Mouse (Mus musculus) monocyte, adult 5-6 weeks (primary cell): Measurements from ENCODE around the gene Galnt17. TPM values are rescaled to one million over a fixed set of nuclear protein-coding genes. Genes with fewer than 3 reads are reported as not detected.

Experiments
- ATAC-seq: fragments of 153-309, 156-312 bp; replicated peaks from 2 replicates; pipeline ENCODE4 v1.8.0; 2017; ENCODE audit warnings: mild to moderate bottlenecking; ENCODE audit not compliant: low TSS enrichment, insufficient number of reproducible peaks, severe bottlenecking, poor library complexity, low FRiP score
- total RNA-seq: library from RNA; stranded (forward); fragments of 200-1000, 200-491, 200-594 nt; gene quantifications from 3 replicates; pipeline ENCODE4 v1.2.3, GENCODE M21; 2017

Galnt17 gene
- total RNA-seq, 1 experiment from 2014 or later, result not detected

DNA sequence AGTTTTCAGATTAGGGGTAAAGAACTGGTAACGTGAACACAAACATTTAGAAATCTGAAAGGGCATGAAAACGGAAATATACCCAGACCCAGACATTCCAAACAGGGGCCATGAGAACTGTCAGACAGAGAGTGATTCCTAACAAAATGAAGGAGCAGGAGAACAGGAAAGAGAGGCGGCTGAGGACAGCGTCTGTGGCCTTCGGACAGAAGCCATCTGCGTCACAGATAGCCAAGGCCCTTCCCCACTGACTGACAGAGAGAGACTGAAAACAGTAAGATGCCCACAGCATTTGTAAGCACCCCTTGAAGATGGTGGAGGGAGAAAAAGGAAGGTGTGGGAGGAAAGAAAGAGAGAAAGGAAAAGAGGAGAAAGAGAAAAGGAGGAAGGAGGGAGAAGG is 139.1 kb downstream of the Galnt17 start:
- ATAC-seq, result no peak

DNA sequence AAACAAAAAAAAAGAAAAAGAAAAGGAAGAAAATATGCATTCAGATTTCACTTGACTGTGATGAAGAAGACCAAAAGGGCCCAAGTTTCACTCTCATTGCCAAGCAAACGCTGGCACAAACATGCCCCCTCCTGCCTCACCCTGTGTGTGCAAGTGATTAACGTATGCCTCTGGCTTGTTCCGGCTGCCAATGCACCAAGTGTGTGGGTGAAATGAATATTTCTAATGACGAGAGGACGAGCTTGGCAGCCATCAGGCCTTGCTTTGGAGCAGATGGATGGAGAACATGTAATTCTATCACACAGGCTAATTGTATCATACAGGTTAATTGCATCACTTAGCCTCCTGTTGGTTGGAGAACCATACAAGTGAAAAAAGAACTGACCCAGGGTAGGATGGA is 140.9 kb downstream of the Galnt17 start:
- no peak for ATAC-seq

DNA sequence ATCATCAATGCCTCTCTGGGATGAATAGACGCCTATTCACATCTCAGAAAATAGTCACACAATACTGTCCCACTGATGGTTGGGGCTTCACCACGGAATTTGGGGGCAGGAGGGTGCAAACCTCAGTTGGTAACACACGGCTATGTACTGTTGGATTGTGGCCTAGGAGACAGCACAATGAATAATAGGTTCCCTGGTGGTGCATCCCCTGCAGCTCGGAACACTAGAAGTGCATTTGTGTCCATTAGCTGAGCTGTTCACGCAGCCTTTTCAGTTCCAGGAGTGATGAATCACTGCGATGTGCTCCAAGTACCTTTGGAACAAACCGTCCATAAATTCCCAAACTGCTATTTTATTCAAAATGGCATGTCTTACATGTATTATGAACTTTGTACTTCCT is 142.6 kb downstream of the Galnt17 start:
- no peak for ATAC-seq

DNA sequence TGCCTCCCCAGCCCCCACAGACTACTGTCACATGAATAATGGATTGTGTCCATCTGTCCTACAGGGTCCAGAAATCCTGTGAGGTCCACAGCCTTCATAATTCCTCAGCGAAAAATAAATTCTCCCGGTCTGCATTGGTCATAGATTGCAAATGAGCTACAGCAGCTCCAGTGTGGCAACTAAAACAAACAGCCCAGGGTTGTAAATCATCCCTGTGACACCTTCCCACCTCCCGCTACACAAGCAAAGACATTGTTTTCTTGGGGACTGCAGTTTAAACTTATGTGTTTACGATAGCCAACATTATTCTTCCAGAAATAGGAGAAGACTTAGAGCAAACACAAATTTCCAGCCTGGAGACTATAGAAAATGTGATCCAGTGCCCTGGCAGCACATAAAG is 150.4 kb downstream of the Galnt17 start:
- no peak for ATAC-seq

DNA sequence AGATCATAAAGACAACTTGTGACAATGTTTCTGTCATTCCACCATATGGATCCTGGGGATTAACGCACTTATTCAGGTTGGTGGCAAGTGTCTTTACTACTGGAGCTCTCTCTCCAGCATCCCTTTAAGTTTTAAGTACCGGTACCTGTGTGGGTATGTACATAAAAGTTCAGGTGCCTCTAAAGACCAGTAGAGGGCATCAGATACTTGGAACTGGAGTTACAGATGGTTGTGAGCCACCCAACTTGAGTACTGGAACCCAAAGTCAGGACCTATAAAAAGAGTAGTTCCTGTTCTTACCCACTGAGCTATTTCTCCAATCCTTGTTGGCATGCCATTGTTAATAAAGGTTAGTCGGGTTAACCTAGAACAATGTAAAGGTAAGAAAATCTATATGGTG is 152.0 kb downstream of the Galnt17 start:
- ATAC-seq, result no peak

DNA sequence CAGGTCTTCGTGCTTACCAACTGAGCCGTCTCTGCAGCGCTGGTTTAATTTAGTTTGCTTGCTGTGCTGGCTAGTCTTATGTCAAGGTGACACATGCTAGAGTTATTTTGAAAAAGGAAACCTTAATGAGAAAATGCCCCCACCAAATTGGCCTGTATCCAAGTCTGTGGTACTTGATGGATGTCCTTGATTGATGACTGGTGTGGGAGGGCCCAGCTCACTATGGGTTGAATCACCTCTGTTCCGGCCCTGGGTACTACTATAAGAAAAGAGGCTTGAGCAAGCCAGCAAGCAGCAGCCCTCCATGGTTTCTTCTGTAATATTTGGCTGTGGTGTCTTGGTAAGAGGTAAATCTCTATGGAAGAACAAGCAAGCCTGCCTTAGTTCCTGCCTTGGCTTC is 165.7 kb downstream of the Galnt17 start:
- no peak for ATAC-seq

DNA sequence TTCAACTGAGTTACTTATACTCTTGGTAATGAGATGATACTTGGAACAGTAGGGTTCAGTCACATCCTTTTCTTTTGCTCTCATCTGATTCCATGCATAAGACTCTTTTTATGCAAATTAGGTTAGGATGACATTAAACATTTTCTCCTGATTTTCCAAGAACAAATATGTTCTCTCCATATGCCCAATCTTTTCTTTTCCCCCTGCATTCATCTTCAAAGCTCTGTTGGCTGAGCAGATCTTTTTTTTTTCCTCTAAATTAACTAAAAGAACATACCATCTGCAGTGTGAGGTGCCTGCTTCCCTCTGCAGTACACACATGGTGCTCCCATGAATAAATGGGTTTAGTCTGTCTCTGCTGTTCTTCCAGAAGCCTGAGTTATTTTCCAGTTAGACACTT is 173.5 kb downstream of the Galnt17 start:
- ATAC-seq, result no peak

DNA sequence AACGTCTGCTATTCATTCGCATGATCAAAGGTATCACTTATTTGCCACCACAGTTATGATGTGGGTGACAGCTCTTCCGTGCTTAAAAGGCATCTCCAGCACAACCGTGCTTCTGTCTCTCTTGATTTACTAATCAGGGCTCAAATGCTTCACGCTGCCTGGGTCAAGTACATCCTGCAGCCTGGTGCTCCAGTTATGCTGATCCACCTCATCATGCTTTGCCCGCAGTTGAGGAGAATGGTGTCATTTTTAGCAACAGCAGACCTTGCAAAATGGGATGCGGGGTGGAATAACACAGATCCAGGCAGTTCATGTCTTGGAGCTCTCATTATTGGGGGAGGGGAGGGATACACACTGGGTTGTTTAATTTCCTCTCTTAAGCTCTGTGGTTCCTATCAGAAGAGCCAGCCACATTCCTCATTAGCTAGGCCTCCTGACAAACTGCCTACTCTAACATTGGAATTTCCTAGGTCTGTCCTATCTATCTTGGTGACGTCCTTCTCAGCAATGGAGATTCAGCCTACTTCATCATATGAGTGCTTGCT is 187.9 kb downstream of the Galnt17 start:
- ATAC-seq, result no peak

DNA sequence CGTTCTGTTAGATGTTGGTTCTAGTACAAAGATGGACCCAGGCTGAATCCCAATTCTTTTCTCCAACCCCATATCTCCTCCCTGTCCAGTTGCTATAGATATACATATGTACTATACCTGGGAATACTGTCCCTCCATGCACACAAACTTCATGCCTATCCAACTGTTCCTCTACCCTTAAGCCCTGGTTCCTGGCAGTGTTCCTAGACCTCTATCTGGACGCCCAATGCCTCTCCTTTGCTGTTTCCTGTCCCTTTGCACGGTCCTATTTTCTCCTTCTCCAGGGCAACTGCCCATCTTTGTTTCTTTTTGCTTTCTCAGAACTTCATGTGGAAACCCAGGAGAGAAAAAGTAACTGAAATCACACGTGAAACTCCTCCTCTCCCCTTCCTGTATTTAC is 188.4 kb downstream of the Galnt17 start:
- no peak for ATAC-seq

DNA sequence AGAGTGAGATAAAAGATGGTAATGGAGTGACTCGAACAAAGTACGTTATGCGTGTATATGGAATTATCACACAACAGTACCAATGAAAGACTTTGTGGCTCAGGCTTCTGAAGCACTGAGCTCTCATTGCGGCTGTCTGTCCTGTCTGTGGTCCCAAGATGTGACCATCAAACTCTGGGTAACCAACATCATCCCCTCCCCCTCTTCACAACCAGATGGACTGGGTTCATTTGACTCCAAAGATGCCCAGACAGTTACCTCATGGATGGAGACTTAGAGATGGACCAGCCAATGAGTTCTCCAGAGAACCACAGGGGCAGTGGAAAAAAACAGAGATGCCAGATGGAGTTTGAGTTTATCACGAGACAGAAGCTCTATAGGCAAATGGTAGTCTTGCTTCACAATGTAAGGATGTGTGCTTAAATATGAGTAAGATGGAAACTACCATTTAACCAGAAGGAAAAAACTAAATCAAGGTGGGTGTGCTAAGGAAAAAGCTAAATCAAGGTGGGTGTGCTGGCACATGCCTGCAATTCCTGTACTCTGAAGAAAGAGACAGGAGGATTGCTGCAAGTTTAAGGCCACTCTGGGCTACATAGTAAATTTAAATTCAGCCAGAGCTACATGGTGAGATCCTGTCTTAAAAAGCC is 190.8 kb downstream of the Galnt17 start:
- ATAC-seq, result no peak

DNA sequence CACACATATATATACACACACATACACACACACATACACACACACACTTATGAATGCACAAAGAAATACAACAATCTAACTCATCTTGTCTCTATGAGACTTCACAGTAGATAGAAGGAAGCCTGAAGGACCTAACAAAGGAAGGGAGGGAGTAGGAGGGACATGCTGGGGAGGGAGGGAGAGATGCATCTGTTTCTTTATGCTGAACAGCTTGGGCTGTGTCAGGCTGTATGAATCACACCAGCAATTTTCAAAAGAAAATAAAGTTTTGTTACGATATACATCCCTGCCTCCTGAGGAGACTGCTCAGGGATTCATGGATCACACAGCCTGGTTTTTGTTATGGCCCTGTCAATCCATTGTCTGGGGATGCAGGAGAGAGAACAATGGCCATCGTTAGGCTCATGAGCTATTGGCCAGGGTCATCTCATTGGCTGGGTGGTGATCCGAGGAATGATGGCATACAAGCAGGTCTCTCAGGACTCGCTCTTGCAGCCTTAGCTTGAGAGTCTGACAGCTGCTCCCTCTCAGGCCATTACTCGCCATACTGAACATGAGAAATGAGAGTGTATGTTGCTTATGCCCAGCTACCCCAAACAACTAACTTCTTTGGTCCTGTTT is 194.3 kb downstream of the Galnt17 start:
- no peak for ATAC-seq

DNA sequence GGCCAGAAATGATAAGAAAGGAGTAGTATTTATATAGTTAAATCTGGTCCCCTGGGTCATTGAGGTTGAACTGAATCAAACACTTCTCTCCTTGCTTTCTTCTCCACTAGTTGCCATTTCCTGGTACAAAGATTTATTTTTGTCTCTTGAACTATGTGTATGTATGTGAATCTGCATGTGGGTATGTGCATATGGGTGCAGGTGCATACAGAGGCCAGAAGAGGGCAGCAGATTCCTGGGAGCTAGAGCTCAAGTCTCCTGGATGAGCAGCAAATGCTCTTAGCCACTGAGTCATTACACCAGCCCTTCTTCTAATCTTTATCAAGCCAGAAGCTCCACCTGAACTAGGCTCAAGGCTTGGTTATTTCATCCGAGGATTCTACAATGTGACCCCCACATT is 201.1 kb downstream of the Galnt17 start:
- no peak for ATAC-seq

DNA sequence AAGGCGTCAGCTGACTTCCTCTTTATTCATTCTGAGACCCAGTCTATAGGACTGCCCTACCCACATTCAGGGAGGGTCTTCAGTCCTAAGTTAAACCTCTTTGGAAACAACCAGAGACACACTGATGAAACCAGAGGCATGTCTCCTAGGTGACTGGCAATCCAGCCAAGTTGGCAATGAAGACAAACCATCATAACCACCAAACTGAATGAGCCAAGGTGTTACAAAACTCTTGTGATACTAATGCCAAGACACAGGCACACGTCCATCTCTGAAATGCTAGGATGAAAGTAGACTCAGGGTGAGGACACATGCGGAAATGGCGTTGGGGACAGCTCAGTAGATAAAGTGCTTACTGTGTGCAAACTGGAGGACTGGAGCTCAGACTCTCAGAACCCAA is 211.5 kb downstream of the Galnt17 start:
- no peak for ATAC-seq

DNA sequence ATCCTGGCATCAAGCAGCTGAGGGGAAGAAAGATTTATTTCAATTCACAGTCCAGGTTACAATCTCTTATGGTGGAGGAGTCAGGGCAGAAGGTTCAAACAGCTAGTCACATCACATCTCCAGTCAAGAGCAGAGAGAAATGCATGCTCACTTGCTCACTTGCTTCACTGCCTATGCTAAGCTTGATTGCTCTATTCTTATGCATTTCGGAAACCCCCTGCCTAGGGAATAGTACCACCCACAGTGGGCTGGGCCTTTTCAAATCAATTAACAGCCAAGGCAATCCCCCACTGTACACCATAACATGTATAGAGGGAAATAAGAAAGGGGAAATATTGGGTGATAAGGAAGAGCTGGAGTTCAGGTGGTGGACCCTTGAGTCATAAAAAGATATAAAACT is 212.7 kb downstream of the Galnt17 start:
- ATAC-seq, result no peak

DNA sequence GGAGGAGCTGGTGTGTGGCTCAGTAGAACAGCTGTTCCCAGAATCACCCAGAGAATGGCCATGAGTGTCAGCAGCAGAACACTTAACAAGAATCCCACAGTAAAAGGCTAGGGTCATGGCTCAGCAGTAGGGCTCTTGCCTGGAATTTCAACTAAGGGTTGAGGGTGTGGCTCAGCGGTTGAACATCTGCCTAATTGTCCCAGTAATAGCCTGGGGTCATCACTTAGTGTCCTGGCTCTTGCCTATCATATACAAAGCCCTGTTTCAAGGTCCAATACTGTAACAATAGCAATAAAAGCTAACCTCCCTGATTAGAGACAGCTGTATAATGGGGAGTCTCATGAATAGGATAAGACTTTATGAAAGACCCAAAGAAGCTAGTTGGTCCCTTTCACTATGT is 213.5 kb downstream of the Galnt17 start:
- no peak for ATAC-seq

DNA sequence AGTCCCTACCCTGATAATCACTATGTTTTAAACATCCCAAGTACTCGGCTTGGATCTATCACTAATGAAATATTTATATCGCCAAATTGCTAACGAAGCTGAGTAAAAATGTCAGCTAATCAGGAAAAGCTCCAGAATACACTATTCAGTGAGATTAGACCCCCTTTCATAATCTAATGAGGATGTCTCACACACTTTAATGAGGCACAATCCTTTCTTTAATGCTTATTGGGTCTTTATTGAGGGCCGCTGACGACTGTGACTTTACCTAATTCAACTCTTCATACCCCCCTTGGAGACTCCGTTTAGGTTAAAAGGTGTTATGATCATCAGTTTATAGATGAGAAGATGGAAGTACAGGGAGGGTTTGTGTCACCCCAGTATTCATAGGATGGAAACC is 214.2 kb downstream of the Galnt17 start:
- ATAC-seq, result no peak

DNA sequence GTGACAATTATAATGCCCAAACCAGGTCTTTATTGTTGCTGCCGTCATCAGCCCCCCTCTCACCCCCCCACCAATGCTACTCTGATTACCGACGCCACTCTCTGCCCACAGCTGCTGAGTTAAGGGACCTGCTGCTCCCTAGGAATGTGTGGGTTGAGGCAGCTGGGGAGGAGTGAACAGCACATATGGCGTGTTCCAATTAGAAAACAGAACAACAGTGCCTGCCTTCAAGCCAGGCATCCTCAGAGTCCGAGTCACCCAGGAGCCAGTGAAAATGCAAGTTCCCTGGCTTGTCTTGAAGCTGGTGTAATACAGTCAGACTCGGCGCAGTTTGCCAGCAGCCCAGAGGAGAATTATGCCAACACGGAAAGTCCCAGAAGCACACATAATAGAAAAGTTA is 218.4 kb downstream of the Galnt17 start:
- ATAC-seq, result no peak

DNA sequence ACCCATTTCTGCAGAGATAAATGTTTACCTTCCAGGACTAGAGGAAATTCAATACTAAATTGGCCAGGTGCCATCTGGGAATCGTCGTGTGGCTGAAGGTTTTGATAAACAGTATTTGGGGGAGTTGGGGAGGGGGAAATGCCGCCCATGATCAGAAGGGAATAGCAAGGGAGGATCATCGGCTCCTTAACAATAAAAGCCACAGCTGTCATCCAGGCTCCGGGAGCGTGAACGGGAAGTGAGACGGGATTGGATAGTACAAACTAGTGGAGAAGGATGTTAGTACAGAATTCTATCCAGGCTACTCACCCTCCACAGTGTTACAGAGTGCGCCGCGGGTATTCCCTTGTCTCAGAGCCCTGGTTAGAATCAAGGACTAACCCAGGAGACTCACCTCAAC is 219.4 kb downstream of the Galnt17 start:
- no peak for ATAC-seq

DNA sequence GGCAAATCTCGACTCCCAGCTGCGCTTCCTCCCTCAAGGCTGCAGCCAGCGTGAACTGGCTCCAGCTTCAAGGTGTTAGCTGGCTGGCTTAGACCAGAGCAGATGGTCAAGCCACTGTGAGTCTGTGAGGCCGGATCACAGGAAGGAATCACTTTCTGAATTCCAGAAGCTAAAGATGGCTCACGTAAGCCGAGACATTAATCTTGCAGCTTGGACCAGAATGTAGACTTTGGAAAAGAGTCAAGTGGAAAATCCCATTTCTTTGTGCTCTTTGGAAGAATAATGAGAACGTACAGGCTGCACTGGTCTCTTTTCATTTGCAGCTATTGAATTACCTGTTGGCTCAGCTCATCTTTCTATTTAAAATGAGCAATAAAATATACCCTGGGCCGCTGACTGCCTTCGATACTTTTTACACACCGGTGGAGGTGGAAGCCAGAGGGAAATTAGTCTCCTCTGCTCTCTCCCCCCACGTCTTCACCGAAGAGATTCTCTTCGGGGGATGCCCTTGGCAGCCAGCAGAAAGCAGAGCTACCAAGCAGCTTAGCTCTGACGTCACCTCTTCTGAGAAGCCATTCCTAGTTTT is 225.1 kb downstream of the Galnt17 start:
- no peak for ATAC-seq

DNA sequence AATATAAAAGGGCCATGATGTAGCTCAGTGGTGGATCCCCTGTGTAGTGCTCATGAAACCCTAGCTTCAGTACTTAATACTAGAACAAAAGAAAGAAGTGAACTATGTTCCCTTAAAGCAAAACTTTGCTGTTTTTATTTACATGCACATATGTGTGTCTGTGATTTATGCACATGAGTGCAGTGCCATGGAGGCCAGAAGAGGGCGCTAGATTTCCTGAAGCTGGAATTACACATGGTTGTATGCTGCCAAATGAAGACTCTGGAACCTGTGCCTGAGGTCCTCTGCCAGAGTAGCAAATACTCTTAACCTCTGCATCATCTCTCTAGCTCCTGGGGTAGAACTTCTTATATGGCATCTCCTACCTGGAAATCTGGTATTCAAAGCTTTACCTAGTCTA is 230.6 kb downstream of the Galnt17 start:
- ATAC-seq, result no peak
